Mouse (Mus musculus) common myeloid progenitor, adult 5-6 weeks (primary cell): Measurements from ENCODE around the gene Zfp9. TPM values are rescaled to one million over a fixed set of nuclear protein-coding genes. Genes with fewer than 3 reads are reported as not detected.

ENCODE experiments used
- ATAC-seq: replicated peaks from 2 replicates; pipeline ENCODE4 v1.8.0; 2016; ENCODE audit warnings: low read depth, mild to moderate bottlenecking, moderate TSS enrichment, inconsistent platforms; ENCODE audit not compliant: poor library complexity, severe bottlenecking
- total RNA-seq: library from RNA; stranded (forward); fragments of 200-1000, 187-1606 nt; gene quantifications from 2 replicates; pipeline ENCODE4 v1.2.3, GENCODE M21; 2017

The Zfp9 gene
- total RNA-seq: 0.23 TPM in 1 of 2 replicates, not detected in the other

- peak; percentile 90 for ATAC-seq
Observed at GRCm38 (mm10) chr6:118478957-118479708, at the start of gene Zfp9. TSS of gene Zfp9 (minus strand) at chr6:118479320.

DNA sequence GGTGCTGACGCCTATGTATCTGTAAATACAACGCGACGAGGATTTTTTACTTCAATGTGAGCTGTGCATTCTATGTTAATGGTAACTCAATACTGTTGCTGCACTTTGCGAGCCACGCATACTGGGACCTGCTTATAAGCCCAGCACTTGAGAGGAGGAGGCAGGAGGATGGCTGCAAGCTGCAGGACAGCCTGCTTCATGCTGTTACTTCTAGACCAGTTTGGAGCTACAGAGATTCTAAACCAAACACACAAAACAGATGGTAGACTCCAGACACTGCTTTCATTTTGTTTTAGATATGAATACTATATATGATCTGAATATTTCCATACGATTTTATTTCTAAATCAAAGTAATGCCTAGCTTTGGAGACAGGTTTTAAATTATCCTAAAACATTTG lies 41.5 kb upstream of the Zfp9 start:
- ATAC-seq: no peak

DNA sequence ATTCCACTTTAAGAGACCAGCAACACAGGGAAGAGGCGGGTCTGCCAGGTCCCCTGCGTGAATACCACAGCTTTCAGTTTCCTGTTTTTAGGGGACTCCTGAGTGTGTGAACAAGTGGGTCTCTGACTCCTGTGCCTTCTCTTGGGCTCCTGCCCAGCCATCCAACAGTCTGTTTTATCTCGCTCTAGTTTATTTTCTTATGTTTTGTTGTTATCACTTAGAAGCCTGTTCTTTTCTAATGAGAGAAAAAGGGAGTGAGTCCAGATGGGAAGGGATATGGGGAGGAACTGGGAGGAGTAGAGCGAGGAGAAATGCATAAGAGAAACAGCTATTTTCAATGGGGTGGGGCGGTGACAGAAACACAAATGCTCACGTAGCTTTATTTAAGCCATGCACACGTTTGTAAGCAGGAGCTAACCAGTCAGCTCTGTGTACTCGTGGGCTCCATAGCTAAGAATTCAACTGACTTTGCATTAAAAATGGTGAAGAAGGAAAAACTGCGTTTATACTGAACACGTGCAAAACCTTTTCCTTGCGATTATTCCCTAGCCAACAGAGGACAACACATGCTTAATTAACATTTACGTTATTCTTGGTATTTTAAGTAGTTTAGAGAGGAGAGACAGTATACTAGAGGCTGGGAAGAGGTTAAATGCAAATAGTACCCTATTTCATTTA lies 34.4 kb upstream of the Zfp9 start:
- ATAC-seq: no peak; the same call in 1 of the 2 replicates

GRCm38 (mm10) chr6:118499010-118499409 lies 19.9 kb upstream of the Zfp9 start:
- no peak for ATAC-seq

DNA sequence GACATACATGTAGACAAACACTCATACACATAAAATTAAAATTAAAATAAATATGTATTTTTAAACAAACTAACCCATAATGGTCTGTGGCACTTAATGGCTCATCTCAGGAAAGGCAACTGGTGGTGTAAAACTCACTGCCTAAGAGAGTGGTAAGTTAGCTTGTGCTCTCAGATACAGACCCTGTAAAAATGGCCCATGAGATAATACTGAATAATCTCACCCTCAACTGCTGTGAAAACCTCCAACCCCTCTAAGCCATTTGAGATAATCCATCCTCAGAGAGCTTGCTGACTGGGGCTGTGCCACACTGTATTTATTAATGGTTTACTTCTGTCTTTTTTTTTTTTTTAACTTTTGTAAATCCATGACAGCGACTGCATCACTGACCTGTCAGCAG lies 3.0 kb upstream of the Zfp9 start:
- no peak for ATAC-seq

- ATAC-seq: no peak
Observed at GRCm38 (mm10) chr6:118477875-118478785, 990 bp downstream of the Zfp9 start.

- ATAC-seq: no peak
Observed at GRCm38 (mm10) chr6:118462069-118462705, 16.9 kb downstream of the Zfp9 start.

DNA sequence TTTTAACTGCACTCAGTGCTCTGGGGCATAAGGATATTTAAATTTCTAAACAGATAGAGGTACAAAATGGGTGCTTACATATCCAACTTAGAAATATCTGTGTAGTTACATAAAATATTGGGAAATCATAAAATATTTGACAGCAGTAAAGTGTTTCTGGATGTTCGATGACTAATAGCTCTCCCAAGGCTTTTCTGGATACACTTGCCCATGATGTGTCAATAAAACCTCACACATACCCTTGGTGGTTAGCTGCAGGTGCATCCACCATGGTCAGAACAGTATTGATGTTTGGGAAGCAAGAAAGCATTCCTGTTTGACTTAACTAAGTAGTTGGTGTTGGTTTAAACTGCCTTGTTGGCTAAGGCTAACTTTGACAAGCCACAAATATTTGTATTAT lies 21.4 kb downstream of the Zfp9 start:
- no peak for ATAC-seq

DNA sequence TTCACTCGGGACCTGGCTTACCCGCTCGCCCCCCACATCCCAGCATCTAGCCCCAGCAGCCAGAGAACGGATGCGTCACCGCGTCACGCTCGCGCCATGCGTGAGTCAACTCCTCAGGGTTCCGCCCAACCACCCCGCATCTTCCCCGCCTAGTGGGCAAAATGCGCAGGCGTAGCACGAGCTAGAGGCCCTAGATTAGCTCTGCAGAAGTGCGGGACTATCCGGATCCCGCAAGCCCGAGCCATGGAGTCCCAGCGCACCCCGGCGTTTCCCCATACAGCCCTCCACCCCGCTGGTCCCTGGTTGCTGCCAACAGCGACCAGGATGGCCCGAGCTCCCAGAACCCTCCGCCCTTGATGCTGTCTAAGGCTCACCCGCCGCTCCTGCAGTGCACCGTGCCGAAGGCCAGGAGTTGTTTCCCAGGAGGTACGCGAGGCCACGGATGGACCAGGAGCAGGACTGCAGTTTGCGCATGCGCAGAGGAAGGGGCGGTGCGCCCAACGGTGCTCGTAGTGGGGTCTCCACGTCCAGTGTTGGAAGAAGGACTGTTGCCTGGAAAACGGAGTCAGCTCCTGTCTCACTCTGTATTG lies 24.0 kb downstream of the Zfp9 start, which contains the start of gene Zfp248:
Gene Zfp248 (minus strand): TSS at position 487 of the 590 bp plus-strand sequence.
- peak; percentile 99 for ATAC-seq

DNA sequence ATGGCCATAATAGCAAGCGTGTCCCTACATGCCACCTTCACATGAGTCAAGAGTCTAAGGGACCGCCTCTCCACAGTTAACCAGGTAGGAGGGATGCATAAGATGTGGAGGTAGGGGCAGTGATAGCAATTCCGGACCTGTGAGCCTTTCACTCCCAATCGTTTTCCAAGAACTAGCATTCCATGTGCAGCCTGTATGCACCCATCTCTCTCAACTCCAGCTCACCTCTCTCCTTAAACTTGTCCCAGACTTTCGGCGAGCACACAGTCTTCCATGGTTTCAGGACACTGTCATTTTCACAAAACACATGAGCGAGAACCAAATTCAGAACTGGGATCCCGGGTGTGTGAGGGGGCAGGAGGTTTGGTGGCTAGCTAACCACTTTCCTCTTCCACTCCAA lies 24.7 kb downstream of the Zfp9 start:
- ATAC-seq: no peak

GRCm38 (mm10) chr6:118431502-118431901 lies 47.6 kb downstream of the Zfp9 start:
- ATAC-seq: no peak

GRCm38 (mm10) chr6:118426666-118427065 lies 52.5 kb downstream of the Zfp9 start:
- no peak for ATAC-seq

GRCm38 (mm10) chr6:118419050-118419920 lies 59.8 kb downstream of the Zfp9 start, which contains the start of gene Bms1:
TSS of gene Bms1 (minus strand) at chr6:118419474.
- ATAC-seq: peak; percentile 97

Other genes starting within 250 kb of the Zfp9 start
- gene Bms1, start 59.8 kb downstream of the Zfp9 start, total RNA-seq: 111 and 114 TPM in 2 replicates
- gene Zfp248, start 23.8 kb downstream of the Zfp9 start, total RNA-seq: 5.0 and 7.6 TPM in 2 replicates
- 19.6 and 25.4 TPM in 2 replicates for gene Ankrd26, start 82.9 kb upstream of the Zfp9 start, total RNA-seq